Mouse (Mus musculus): ENCODE measurements around the gene Dap. TPM values are rescaled to one million over a fixed set of nuclear protein-coding genes. Genes with fewer than 3 reads are reported as not detected.

Gene Dap
- polyA plus RNA-seq, 2 experiments: 90.1 to 116 TPM

- no peaks in the 10 kb centered on the region for H3K27me3 ChIP-seq (ENCODE audit: control insufficient read depth, insufficient read depth, low read length)
- H3K4me1 ChIP-seq (ENCODE audit: control insufficient read depth, insufficient read depth, low read length): peaks cover 41% of the 10 kb centered on the region
- WGBS: 60% methylated on average over 3 of the region's 3 CpGs
- no peak overlapping the region for H3K4me3 ChIP-seq (replicated peaks; ENCODE audit: low read length)
- ATAC-seq (ENCODE audit: low FRiP score, low read depth) (no peak), DNase-seq (ENCODE audit: low spot score) (no peak)
- no peak overlapping the region for H3K27ac ChIP-seq (replicated peaks; ENCODE audit: low read depth, low read length)
- H3K9ac ChIP-seq (ENCODE audit: low read depth, low read length, severe bottlenecking): no peak overlapping the region
- TF ChIP-seq POLR2A (IDR thresholded peaks at IDR 0.05; ENCODE audit: borderline replicate concordance, extremely low read depth, insufficient read depth, insufficient read length): no peak
- H3K36me3 ChIP-seq (ENCODE audit: control insufficient read depth, insufficient read depth, low read length): no peaks in the 10 kb centered on the region
- no peak overlapping the region for H3K4me2 ChIP-seq (replicated peaks; ENCODE audit: low read depth, low read length, severe bottlenecking)
- H3K9me3 ChIP-seq (ENCODE audit: control insufficient read depth, low read length): no peaks in the 10 kb centered on the region
These were observed 26.6 kb downstream of the Dap start for GRCm38 (mm10) chr15:31250676-31251075.

GRCm38 (mm10) chr15:31251189-31251588 lies 27.1 kb downstream of the Dap start:
- Histone ChIP-seq H3K4me3 (replicated peaks; ENCODE audit: low read length) (no peak overlapping the region), H3K4me2 (replicated peaks; ENCODE audit: low read depth, low read length, severe bottlenecking) (no peak overlapping the region), H3K9ac (ENCODE audit: low read depth, low read length, severe bottlenecking) (no peak overlapping the region), H3K36me3 (ENCODE audit: control insufficient read depth, insufficient read depth, low read length) (no peaks in the 10 kb centered on the region), H3K27me3 (ENCODE audit: control insufficient read depth, insufficient read depth, low read length) (no peaks in the 10 kb centered on the region), H3K9me3 (ENCODE audit: control insufficient read depth, low read length) (no peaks in the 10 kb centered on the region), H3K27ac (replicated peaks; ENCODE audit: low read depth, low read length) (no peak overlapping the region), H3K4me1 (ENCODE audit: control insufficient read depth, insufficient read depth, low read length) (peaks cover 41% of the 10 kb centered on the region)
- 72% methylated on average over 6 of the region's 6 CpGs for WGBS
- DNase-seq (ENCODE audit: low spot score): no peak
- no peak for ATAC-seq (ENCODE audit: low FRiP score, low read depth)
- TF ChIP-seq POLR2A (IDR thresholded peaks at IDR 0.05; ENCODE audit: borderline replicate concordance, extremely low read depth, insufficient read depth, insufficient read length): no peak

GRCm38 (mm10) chr15:31252590-31253311 lies 28.6 kb downstream of the Dap start:
- no peak overlapping the region for H3K9ac ChIP-seq (ENCODE audit: low read depth, low read length, severe bottlenecking)
- H3K36me3 ChIP-seq (ENCODE audit: control insufficient read depth, insufficient read depth, low read length): no peaks in the 10 kb centered on the region
- no peaks in the 10 kb centered on the region for H3K9me3 ChIP-seq (ENCODE audit: control insufficient read depth, low read length)
- 89% methylated on average over 16 of the region's 16 CpGs for WGBS
- no peak overlapping the region for H3K4me2 ChIP-seq (replicated peaks; ENCODE audit: low read depth, low read length, severe bottlenecking)
- no peak for TF ChIP-seq POLR2A (IDR thresholded peaks at IDR 0.05; ENCODE audit: borderline replicate concordance, extremely low read depth, insufficient read depth, insufficient read length)
- H3K4me3 ChIP-seq (replicated peaks; ENCODE audit: low read length): no peak overlapping the region
- DNase-seq (ENCODE audit: low spot score): no peak
- ATAC-seq (ENCODE audit: low FRiP score, low read depth): no peak
- no peaks in the 10 kb centered on the region for H3K27me3 ChIP-seq (ENCODE audit: control insufficient read depth, insufficient read depth, low read length)
- H3K27ac ChIP-seq (replicated peaks; ENCODE audit: low read depth, low read length): no peak overlapping the region
- peaks cover 33% of the 10 kb centered on the region for H3K4me1 ChIP-seq (ENCODE audit: control insufficient read depth, insufficient read depth, low read length)

GRCm38 (mm10) chr15:31253380-31253779 lies 29.3 kb downstream of the Dap start:
- Histone ChIP-seq H3K27ac (replicated peaks; ENCODE audit: low read depth, low read length) (no peak overlapping the region), H3K27me3 (ENCODE audit: control insufficient read depth, insufficient read depth, low read length) (no peaks in the 10 kb centered on the region), H3K9ac (ENCODE audit: low read depth, low read length, severe bottlenecking) (no peak overlapping the region), H3K9me3 (ENCODE audit: control insufficient read depth, low read length) (no peaks in the 10 kb centered on the region), H3K4me1 (ENCODE audit: control insufficient read depth, insufficient read depth, low read length) (peaks cover 31% of the 10 kb centered on the region), H3K4me3 (replicated peaks; ENCODE audit: low read length) (no peak overlapping the region), H3K4me2 (replicated peaks; ENCODE audit: low read depth, low read length, severe bottlenecking) (no peak overlapping the region), H3K36me3 (ENCODE audit: control insufficient read depth, insufficient read depth, low read length) (no peaks in the 10 kb centered on the region)
- DNase-seq (ENCODE audit: low spot score): no peak
- no peak for ATAC-seq (ENCODE audit: low FRiP score, low read depth)
- WGBS: 66% methylated on average over 8 of the region's 8 CpGs
- TF ChIP-seq POLR2A (IDR thresholded peaks at IDR 0.05; ENCODE audit: borderline replicate concordance, extremely low read depth, insufficient read depth, insufficient read length): no peak

GRCm38 (mm10) chr15:31253963-31254362 lies 29.8 kb downstream of the Dap start:
- Histone ChIP-seq H3K4me3 (replicated peaks; ENCODE audit: low read length) (no peak overlapping the region), H3K27me3 (ENCODE audit: control insufficient read depth, insufficient read depth, low read length) (no peaks in the 10 kb centered on the region), H3K9ac (ENCODE audit: low read depth, low read length, severe bottlenecking) (no peak overlapping the region), H3K4me1 (ENCODE audit: control insufficient read depth, insufficient read depth, low read length) (peaks cover 25% of the 10 kb centered on the region), H3K27ac (replicated peaks; ENCODE audit: low read depth, low read length) (0 out of 2 replicates have a peak overlapping the region, but pooled peaks have one; percentile 8), H3K4me2 (replicated peaks; ENCODE audit: low read depth, low read length, severe bottlenecking) (no peak overlapping the region), H3K9me3 (ENCODE audit: control insufficient read depth, low read length) (no peaks in the 10 kb centered on the region), H3K36me3 (ENCODE audit: control insufficient read depth, insufficient read depth, low read length) (no peaks in the 10 kb centered on the region)
- TF ChIP-seq POLR2A (IDR thresholded peaks at IDR 0.05; ENCODE audit: borderline replicate concordance, extremely low read depth, insufficient read depth, insufficient read length): no peak
- ATAC-seq (ENCODE audit: low FRiP score, low read depth) (no peak), DNase-seq (ENCODE audit: low spot score) (no peak)
- 77% methylated on average over 4 of the region's 4 CpGs for WGBS
